Mouse (Mus musculus): ENCODE measurements around the gene Aff1. TPM values are rescaled to one million over a fixed set of nuclear protein-coding genes. Genes with fewer than 3 reads are reported as not detected.

Gene Aff1
- polyA plus RNA-seq, 1 experiment from 2014 or later, result 12.1 TPM

- WGBS (ENCODE audit: insufficient replicate concordance), result 65% methylated on average over 6 of the region's 6 CpGs
- H3K4me3 ChIP-seq (ENCODE audit: low read depth, low read length), result no peak overlapping the region
- no peak overlapping the region for H3K9ac ChIP-seq (ENCODE audit: low read depth, low read length)
- ATAC-seq (replicated peaks; ENCODE audit: insufficient number of reproducible peaks, low FRiP score, low TSS enrichment), result no peak
- no peaks in the 10 kb centered on the region for H3K9me3 ChIP-seq (replicated peaks; ENCODE audit: control insufficient read depth, low read length)
- H3K27me3 ChIP-seq (ENCODE audit: control insufficient read depth, insufficient read depth, low read length), result no peaks in the 10 kb centered on the region
- no peak overlapping the region for H3K4me2 ChIP-seq
- H3K4me1 ChIP-seq (ENCODE audit: control insufficient read depth, insufficient read depth, low read length), result no peaks in the 10 kb centered on the region
- no peak overlapping the region for H3K27ac ChIP-seq (ENCODE audit: low read depth, low read length)
- H3K36me3 ChIP-seq (ENCODE audit: control insufficient read depth, insufficient read depth, low read length), result no peaks in the 10 kb centered on the region
Measured at GRCm38 (mm10) chr5:103744531-103744930, 52.4 kb downstream of the Aff1 start.

- Histone ChIP-seq H3K36me3 (ENCODE audit: control insufficient read depth, insufficient read depth, low read length) (no peaks in the 10 kb centered on the region), H3K9ac (ENCODE audit: low read depth, low read length) (no peak overlapping the region), H3K4me2 (no peak overlapping the region), H3K4me1 (ENCODE audit: control insufficient read depth, insufficient read depth, low read length) (no peaks in the 10 kb centered on the region), H3K27me3 (ENCODE audit: control insufficient read depth, insufficient read depth, low read length) (no peaks in the 10 kb centered on the region), H3K4me3 (ENCODE audit: low read depth, low read length) (no peak overlapping the region), H3K27ac (ENCODE audit: low read depth, low read length) (no peak overlapping the region), H3K9me3 (replicated peaks; ENCODE audit: control insufficient read depth, low read length) (no peaks in the 10 kb centered on the region)
- 39% methylated on average over 1 of the region's 1 CpGs for WGBS (ENCODE audit: insufficient replicate concordance)
- peak; percentile 52; the same call in 1 of the 2 replicates for ATAC-seq (replicated peaks; ENCODE audit: insufficient number of reproducible peaks, low FRiP score, low TSS enrichment)
Measured at GRCm38 (mm10) chr5:103745635-103746034, 53.5 kb downstream of the Aff1 start.

GRCm38 (mm10) chr5:103746561-103747085 lies 54.4 kb downstream of the Aff1 start:
- ATAC-seq (replicated peaks; ENCODE audit: insufficient number of reproducible peaks, low FRiP score, low TSS enrichment), result no peak
- Histone ChIP-seq H3K4me1 (ENCODE audit: control insufficient read depth, insufficient read depth, low read length) (no peaks in the 10 kb centered on the region), H3K27ac (ENCODE audit: low read depth, low read length) (no peak overlapping the region), H3K27me3 (ENCODE audit: control insufficient read depth, insufficient read depth, low read length) (no peaks in the 10 kb centered on the region), H3K9me3 (replicated peaks; ENCODE audit: control insufficient read depth, low read length) (no peaks in the 10 kb centered on the region), H3K4me3 (ENCODE audit: low read depth, low read length) (no peak overlapping the region), H3K4me2 (no peak overlapping the region), H3K9ac (ENCODE audit: low read depth, low read length) (no peak overlapping the region), H3K36me3 (ENCODE audit: control insufficient read depth, insufficient read depth, low read length) (no peaks in the 10 kb centered on the region)
- WGBS (ENCODE audit: insufficient replicate concordance), result 93% methylated on average over 3 of the region's 3 CpGs

- H3K9me3 ChIP-seq (replicated peaks; ENCODE audit: control insufficient read depth, low read length), result no peaks in the 10 kb centered on the region
- WGBS (ENCODE audit: insufficient replicate concordance), result 91% methylated on average over 2 of the region's 2 CpGs
- H3K4me3 ChIP-seq (ENCODE audit: low read depth, low read length), result no peak overlapping the region
- no peak for ATAC-seq (replicated peaks; ENCODE audit: insufficient number of reproducible peaks, low FRiP score, low TSS enrichment)
- H3K4me1 ChIP-seq (ENCODE audit: control insufficient read depth, insufficient read depth, low read length), result no peaks in the 10 kb centered on the region
- H3K27ac ChIP-seq (ENCODE audit: low read depth, low read length), result no peak overlapping the region
- H3K36me3 ChIP-seq (ENCODE audit: control insufficient read depth, insufficient read depth, low read length), result no peaks in the 10 kb centered on the region
- H3K9ac ChIP-seq (ENCODE audit: low read depth, low read length), result no peak overlapping the region
- no peaks in the 10 kb centered on the region for H3K27me3 ChIP-seq (ENCODE audit: control insufficient read depth, insufficient read depth, low read length)
- H3K4me2 ChIP-seq, result no peak overlapping the region
Measured at GRCm38 (mm10) chr5:103747098-103747497, 54.9 kb downstream of the Aff1 start.

- no peak overlapping the region for H3K4me2 ChIP-seq
- H3K4me1 ChIP-seq (ENCODE audit: control insufficient read depth, insufficient read depth, low read length), result no peaks in the 10 kb centered on the region
- H3K27me3 ChIP-seq (ENCODE audit: control insufficient read depth, insufficient read depth, low read length), result no peaks in the 10 kb centered on the region
- no peak overlapping the region for H3K27ac ChIP-seq (ENCODE audit: low read depth, low read length)
- no peaks in the 10 kb centered on the region for H3K36me3 ChIP-seq (ENCODE audit: control insufficient read depth, insufficient read depth, low read length)
- H3K9ac ChIP-seq (ENCODE audit: low read depth, low read length), result no peak overlapping the region
- ATAC-seq (replicated peaks; ENCODE audit: insufficient number of reproducible peaks, low FRiP score, low TSS enrichment), result no peak
- no peaks in the 10 kb centered on the region for H3K9me3 ChIP-seq (replicated peaks; ENCODE audit: control insufficient read depth, low read length)
- H3K4me3 ChIP-seq (ENCODE audit: low read depth, low read length), result no peak overlapping the region
Measured at GRCm38 (mm10) chr5:103748343-103748742, 56.2 kb downstream of the Aff1 start.

- H3K27ac ChIP-seq (ENCODE audit: low read depth, low read length), result no peak overlapping the region
- 62% methylated on average over 7 of the region's 7 CpGs for WGBS (ENCODE audit: insufficient replicate concordance)
Measured at GRCm38 (mm10) chr5:103749465-103750285, 57.5 kb downstream of the Aff1 start.

GRCm38 (mm10) chr5:103752665-103753510 lies 60.7 kb downstream of the Aff1 start:
- Histone ChIP-seq H3K9ac (ENCODE audit: low read depth, low read length) (peak overlapping the region; percentile 89), H3K36me3 (ENCODE audit: control insufficient read depth, insufficient read depth, low read length) (no peaks in the 10 kb centered on the region), H3K27me3 (ENCODE audit: control insufficient read depth, insufficient read depth, low read length) (peaks cover 7% of the 10 kb centered on the region; the same call in 1 of the 2 replicates), H3K4me1 (ENCODE audit: control insufficient read depth, insufficient read depth, low read length) (no peaks in the 10 kb centered on the region; the same call in 1 of the 2 replicates), H3K9me3 (replicated peaks; ENCODE audit: control insufficient read depth, low read length) (no peaks in the 10 kb centered on the region; the same call in 1 of the 2 replicates), H3K4me3 (ENCODE audit: low read depth, low read length) (peak overlapping the region; percentile 82), H3K4me2 (peak overlapping the region; percentile 79), H3K27ac (ENCODE audit: low read depth, low read length) (peak overlapping the region; percentile 96)
- ATAC-seq (replicated peaks; ENCODE audit: insufficient number of reproducible peaks, low FRiP score, low TSS enrichment), result no peak
- under 1% methylated on average over 23 of the region's 23 CpGs for WGBS (ENCODE audit: insufficient replicate concordance)

More at GRCm38 (mm10) chr5:103749465-103750285, 57.5 kb downstream of the Aff1 start:
- Histone ChIP-seq H3K36me3 (ENCODE audit: control insufficient read depth, insufficient read depth, low read length) (no peaks in the 10 kb centered on the region), H3K9ac (ENCODE audit: low read depth, low read length) (no peak overlapping the region), H3K4me1 (ENCODE audit: control insufficient read depth, insufficient read depth, low read length) (no peaks in the 10 kb centered on the region), H3K9me3 (replicated peaks; ENCODE audit: control insufficient read depth, low read length) (no peaks in the 10 kb centered on the region), H3K4me3 (ENCODE audit: low read depth, low read length) (no peak overlapping the region), H3K4me2 (no peak overlapping the region), H3K27me3 (ENCODE audit: control insufficient read depth, insufficient read depth, low read length) (no peaks in the 10 kb centered on the region)
- ATAC-seq (replicated peaks; ENCODE audit: insufficient number of reproducible peaks, low FRiP score, low TSS enrichment), result no peak

GRCm38 (mm10) chr5:103753511-103754329 lies 61.5 kb downstream of the Aff1 start:
- peak overlapping the region; percentile 79 for H3K4me2 ChIP-seq
- WGBS (ENCODE audit: insufficient replicate concordance), result under 1% methylated on average over 73 of the region's 86 CpGs
- no peaks in the 10 kb centered on the region for H3K36me3 ChIP-seq (ENCODE audit: control insufficient read depth, insufficient read depth, low read length)
- peak overlapping the region; percentile 96 for H3K27ac ChIP-seq (ENCODE audit: low read depth, low read length)
- H3K27me3 ChIP-seq (ENCODE audit: control insufficient read depth, insufficient read depth, low read length), result peaks cover 7% of the 10 kb centered on the region; the same call in 1 of the 2 replicates
- H3K9ac ChIP-seq (ENCODE audit: low read depth, low read length), result peak overlapping the region; percentile 89
- H3K4me1 ChIP-seq (ENCODE audit: control insufficient read depth, insufficient read depth, low read length), result peaks cover 4% of the 10 kb centered on the region; the same call in 1 of the 2 replicates
- peak overlapping the region; percentile 82 for H3K4me3 ChIP-seq (ENCODE audit: low read depth, low read length)
- H3K9me3 ChIP-seq (replicated peaks; ENCODE audit: control insufficient read depth, low read length), result no peaks in the 10 kb centered on the region; the same call in 1 of the 2 replicates
- ATAC-seq (replicated peaks; ENCODE audit: insufficient number of reproducible peaks, low FRiP score, low TSS enrichment), result peak; percentile 95
